Mouse (Mus musculus) forebrain, embryonic 12.5 days (tissue): ENCODE data around the gene Exoc3l2. TPM values are rescaled to one million over a fixed set of nuclear protein-coding genes. Genes with fewer than 3 reads are reported as not detected.

Source experiments
- ATAC-seq: fragments of 200-750 bp; cut with Nextera tagmentation; 2 replicates; pipeline ENCODE4 v1.8.0; 2017; ENCODE audit warnings: moderate TSS enrichment; ENCODE audit not compliant: low FRiP score
- H3K27ac ChIP-seq: fragments of 300-500 bp; sonication (generic); 2 replicates; pipeline ENCODE4 v1.5.1; 2016; ENCODE audit warnings: mild to moderate bottlenecking
- H3K27me3 ChIP-seq: fragments of 300-500 bp; sonication (generic); 2 replicates; pipeline ENCODE4 v1.6.1; 2016; ENCODE audit warnings: mild to moderate bottlenecking
- H3K36me3 ChIP-seq: fragments of 300-500 bp; sonication (generic); replicated peaks from 2 replicates; pipeline ENCODE4 v1.6.1; 2016; ENCODE audit warnings: mild to moderate bottlenecking
- H3K4me1 ChIP-seq: fragments of 300-500 bp; sonication (generic); 2 replicates; pipeline ENCODE4 v1.6.1; 2016
- H3K4me2 ChIP-seq: fragments of 300-500 bp; sonication (generic); 2 replicates; pipeline ENCODE4 v1.6.1; 2016; ENCODE audit warnings: mild to moderate bottlenecking, moderate library complexity
- H3K4me3 ChIP-seq: fragments of 300-500 bp; sonication (generic); replicated peaks from 2 replicates; pipeline ENCODE4 v1.5.1; 2016; ENCODE audit warnings: mild to moderate bottlenecking
- H3K9ac ChIP-seq: fragments of 300-500 bp; sonication (generic); 2 replicates; pipeline ENCODE4 v1.6.1; 2016; ENCODE audit warnings: mild to moderate bottlenecking
- H3K9me3 ChIP-seq: fragments of 300-500 bp; sonication (generic); 2 replicates; pipeline ENCODE4 v1.6.1; 2016
- WGBS: fragments of 180-500 bp; shearing (Covaris S2); methylation state at CpG from one replicate; pipeline ENCODE4 v1.1.7; 2016; 5-methylcytosine and 5-hydroxymethylcytosine counted together
- polyA plus RNA-seq: library from polyadenylated mRNA; unstranded; fragments of >200 nt; fragmentation: Nextera tagmentation; extraction: Ambion mirVana; gene quantifications from 2 replicates; pipeline ENCODE4 v1.2.1, GENCODE M21; 2016

Exoc3l2 gene
- polyA plus RNA-seq, 1 experiment from 2014 or later = 0.51 TPM

DNA sequence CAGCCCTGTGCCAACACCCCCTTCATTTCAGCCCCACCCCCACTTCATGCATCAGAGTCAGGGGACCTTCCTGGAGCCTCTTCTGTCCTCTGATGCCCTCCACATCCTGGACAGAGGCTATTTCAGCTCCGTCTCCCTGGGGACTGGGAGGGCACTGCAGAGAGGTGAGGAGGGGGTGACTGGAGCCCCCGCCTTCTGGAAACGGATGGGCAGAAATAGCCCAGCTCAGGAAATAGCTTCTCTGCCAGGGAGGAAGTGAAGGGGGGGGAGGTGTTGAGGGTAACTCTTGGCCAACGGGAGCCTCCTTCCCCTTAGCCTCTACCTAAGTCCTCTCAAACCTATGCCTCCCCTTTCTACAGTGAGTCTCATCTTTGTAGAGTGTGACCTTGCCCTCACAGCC lies 9.3 kb downstream of the Exoc3l2 start:
- peaks cover 92% of the 10 kb centered on the region for H3K27me3 ChIP-seq
- no peak overlapping the region for H3K4me3 ChIP-seq
- H3K4me2 ChIP-seq = no peak overlapping the region
- H3K27ac ChIP-seq = no peak overlapping the region
- H3K36me3 ChIP-seq = no peaks in the 10 kb centered on the region
- WGBS = 54% methylated on average over 4 of the region's 4 CpGs
- no peaks in the 10 kb centered on the region for H3K9me3 ChIP-seq
- no peak for ATAC-seq
- peaks cover 3% of the 10 kb centered on the region; the same call in 1 of the 2 replicates for H3K4me1 ChIP-seq
- H3K9ac ChIP-seq = no peak overlapping the region

DNA sequence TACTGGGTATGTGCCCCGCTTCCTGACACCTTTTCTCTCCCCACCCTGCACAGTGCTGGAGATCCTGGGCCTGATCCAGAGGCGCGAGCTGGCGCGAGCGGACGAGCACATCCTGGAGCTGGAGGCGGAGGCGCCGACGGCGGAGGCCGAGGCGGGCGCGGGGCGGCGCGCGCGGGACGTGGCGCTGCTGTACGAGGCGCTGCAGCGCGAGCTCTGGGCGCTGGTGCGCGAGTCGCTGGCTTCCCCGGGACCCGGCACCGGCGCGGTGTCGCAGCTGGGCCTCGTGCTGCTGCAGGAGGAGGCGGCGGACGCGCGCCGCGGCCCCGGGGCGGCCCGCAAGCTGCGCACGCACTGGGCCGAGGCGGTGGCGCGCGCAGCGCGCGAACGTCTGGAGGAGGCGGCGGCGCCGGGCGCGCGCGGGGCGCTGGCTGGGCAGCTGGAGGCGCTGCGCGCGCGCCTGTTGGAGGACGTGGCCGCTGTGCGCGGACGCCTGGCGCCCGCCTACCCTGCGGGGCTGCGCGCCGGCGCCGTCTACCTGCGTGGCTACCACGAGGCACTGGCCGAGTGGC lies 10.8 kb downstream of the Exoc3l2 start:
- Histone ChIP-seq H3K4me3 (peak overlapping the region; percentile 53), H3K4me1 (peaks cover 3% of the 10 kb centered on the region; the same call in 1 of the 2 replicates), H3K27ac (0 out of 2 replicates have a peak overlapping the region, but pooled peaks have one; percentile 47), H3K9me3 (no peaks in the 10 kb centered on the region), H3K36me3 (no peaks in the 10 kb centered on the region), H3K9ac (peak overlapping the region; percentile 54), H3K27me3 (peaks cover 93% of the 10 kb centered on the region), H3K4me2 (peak overlapping the region; percentile 70)
- peak; percentile 92 for ATAC-seq
- WGBS = 1% methylated on average over 55 of the region's 89 CpGs

- H3K4me3 ChIP-seq = no peak overlapping the region
- no peak for ATAC-seq
- H3K27me3 ChIP-seq = peaks cover 70% of the 10 kb centered on the region
- no peaks in the 10 kb centered on the region for H3K36me3 ChIP-seq
- no peak overlapping the region for H3K4me2 ChIP-seq
- no peaks in the 10 kb centered on the region for H3K9me3 ChIP-seq
- no peak overlapping the region for H3K27ac ChIP-seq
- no peak overlapping the region for H3K9ac ChIP-seq
- peaks cover 3% of the 10 kb centered on the region; the same call in 1 of the 2 replicates for H3K4me1 ChIP-seq
- whole genome bisulfite sequencing = 79% methylated on average over 2 of the region's 2 CpGs
These were observed 14.0 kb downstream of the Exoc3l2 start for GRCm38 (mm10) chr7:19477084-19477483.

- no peaks in the 10 kb centered on the region for H3K9me3 ChIP-seq
- H3K4me3 ChIP-seq = no peak overlapping the region
- no peak overlapping the region for H3K9ac ChIP-seq
- H3K4me1 ChIP-seq = peaks cover 3% of the 10 kb centered on the region; the same call in 1 of the 2 replicates
- ATAC-seq = no peak
- WGBS = 27% methylated on average over 14 of the region's 14 CpGs
- no peaks in the 10 kb centered on the region for H3K36me3 ChIP-seq
- H3K27me3 ChIP-seq = peaks cover 62% of the 10 kb centered on the region
- H3K4me2 ChIP-seq = no peak overlapping the region
- H3K27ac ChIP-seq = no peak overlapping the region
These were observed 14.7 kb downstream of the Exoc3l2 start for GRCm38 (mm10) chr7:19477624-19478384.

- no peak overlapping the region for H3K4me3 ChIP-seq
- WGBS = 84% methylated on average over 8 of the region's 8 CpGs
- H3K4me1 ChIP-seq = no peaks in the 10 kb centered on the region
- H3K9me3 ChIP-seq = no peaks in the 10 kb centered on the region
- peaks cover 43% of the 10 kb centered on the region for H3K27me3 ChIP-seq
- no peak overlapping the region for H3K4me2 ChIP-seq
- no peak overlapping the region for H3K9ac ChIP-seq
- H3K36me3 ChIP-seq = no peaks in the 10 kb centered on the region
- no peak for ATAC-seq
- no peak overlapping the region for H3K27ac ChIP-seq
These were observed 20.1 kb downstream of the Exoc3l2 start for GRCm38 (mm10) chr7:19483281-19483680.

- no peak for ATAC-seq
- Histone ChIP-seq H3K4me2 (no peak overlapping the region), H3K36me3 (no peaks in the 10 kb centered on the region), H3K4me1 (peaks cover 4% of the 10 kb centered on the region; the same call in 1 of the 2 replicates), H3K4me3 (no peak overlapping the region), H3K27me3 (peaks cover 52% of the 10 kb centered on the region), H3K27ac (no peak overlapping the region), H3K9ac (no peak overlapping the region), H3K9me3 (no peaks in the 10 kb centered on the region)
- WGBS = 100% methylated on average over 1 of the region's 1 CpGs
These were observed 22.4 kb downstream of the Exoc3l2 start for GRCm38 (mm10) chr7:19485488-19485887.

GRCm38 (mm10) chr7:19486549-19486948 lies 23.4 kb downstream of the Exoc3l2 start:
- WGBS = 93% methylated on average over 7 of the region's 7 CpGs

DNA sequence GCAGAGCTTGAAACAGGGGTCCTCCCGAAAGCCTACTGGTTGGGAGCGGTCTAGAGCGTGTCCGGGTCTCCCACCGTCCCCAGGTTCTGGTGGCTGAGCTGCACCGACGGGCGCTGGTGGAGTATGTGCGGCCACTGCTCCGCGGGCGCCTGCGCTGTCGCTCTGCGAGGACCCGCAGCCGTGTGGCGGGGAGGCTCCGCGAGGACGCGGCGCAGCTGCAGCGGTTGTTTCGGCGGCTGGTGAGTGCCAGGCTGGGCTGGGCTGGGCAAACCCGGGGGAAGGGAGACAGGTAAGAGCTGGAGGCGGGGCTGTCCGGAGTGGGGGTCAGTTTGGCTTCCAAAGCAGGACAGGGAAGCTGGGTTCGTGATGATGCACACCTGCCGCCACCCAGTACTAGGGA lies 26.4 kb downstream of the Exoc3l2 start:
- 1% methylated on average over 26 of the region's 31 CpGs for WGBS
- Histone ChIP-seq H3K27ac (no peak overlapping the region), H3K9ac (no peak overlapping the region; the same call in 1 of the 2 replicates), H3K4me1 (peaks cover 9% of the 10 kb centered on the region), H3K4me3 (peak overlapping the region; percentile 25), H3K27me3 (peaks cover 83% of the 10 kb centered on the region), H3K9me3 (no peaks in the 10 kb centered on the region), H3K4me2 (peak overlapping the region; percentile 43), H3K36me3 (no peaks in the 10 kb centered on the region)
- no peak for ATAC-seq

More at GRCm38 (mm10) chr7:19486549-19486948, 23.4 kb downstream of the Exoc3l2 start:
- H3K4me1 ChIP-seq = peaks cover 4% of the 10 kb centered on the region
- H3K27me3 ChIP-seq = peaks cover 63% of the 10 kb centered on the region
- no peak overlapping the region for H3K9ac ChIP-seq
- H3K9me3 ChIP-seq = no peaks in the 10 kb centered on the region
- no peak overlapping the region for H3K27ac ChIP-seq
- H3K36me3 ChIP-seq = no peaks in the 10 kb centered on the region
- H3K4me3 ChIP-seq = no peak overlapping the region
- H3K4me2 ChIP-seq = no peak overlapping the region
- no peak for ATAC-seq

DNA sequence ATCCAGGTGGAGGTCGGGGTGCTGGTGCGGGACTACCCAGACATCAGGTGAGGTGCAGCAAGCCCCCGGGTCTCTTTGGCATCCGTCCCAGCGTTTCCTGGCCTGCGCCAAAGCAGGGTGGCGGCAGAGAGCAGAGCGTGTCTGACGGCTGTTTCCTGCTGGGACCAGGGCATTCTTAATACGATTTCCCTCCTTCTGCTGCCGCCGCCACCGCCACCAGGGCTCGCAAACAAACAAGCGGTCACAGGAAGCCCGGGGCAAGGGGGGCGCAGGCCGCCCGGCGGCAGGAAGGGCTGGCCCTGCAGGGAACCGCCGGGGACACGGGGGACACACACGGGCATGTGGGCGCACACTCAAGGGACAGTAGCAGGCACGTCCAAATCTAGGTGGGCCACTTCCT lies 28.6 kb downstream of the Exoc3l2 start:
- H3K27ac ChIP-seq = no peak overlapping the region
- peaks cover 74% of the 10 kb centered on the region for H3K27me3 ChIP-seq
- ATAC-seq = no peak
- H3K4me2 ChIP-seq = peak overlapping the region; percentile 39
- no peaks in the 10 kb centered on the region for H3K36me3 ChIP-seq
- WGBS = 1% methylated on average over 26 of the region's 26 CpGs
- H3K9ac ChIP-seq = no peak overlapping the region
- peak overlapping the region; percentile 17 for H3K4me3 ChIP-seq
- H3K9me3 ChIP-seq = no peaks in the 10 kb centered on the region
- H3K4me1 ChIP-seq = peaks cover 9% of the 10 kb centered on the region

- no peaks in the 10 kb centered on the region for H3K36me3 ChIP-seq
- H3K4me1 ChIP-seq = peaks cover 5% of the 10 kb centered on the region; the same call in 1 of the 2 replicates
- ATAC-seq = no peak
- 85% methylated on average over 25 of the region's 25 CpGs for whole genome bisulfite sequencing
- no peak overlapping the region for H3K27ac ChIP-seq
- H3K9me3 ChIP-seq = no peaks in the 10 kb centered on the region
- peaks cover 44% of the 10 kb centered on the region for H3K27me3 ChIP-seq
- no peak overlapping the region for H3K9ac ChIP-seq
- no peak overlapping the region for H3K4me2 ChIP-seq
- H3K4me3 ChIP-seq = no peak overlapping the region
These were observed 31.8 kb downstream of the Exoc3l2 start for GRCm38 (mm10) chr7:19494751-19495474.

- ATAC-seq = no peak
- H3K4me2 ChIP-seq = no peak overlapping the region
- no peak overlapping the region for H3K4me3 ChIP-seq
- WGBS = 81% methylated on average over 20 of the region's 20 CpGs
- H3K4me1 ChIP-seq = peaks cover 5% of the 10 kb centered on the region; the same call in 1 of the 2 replicates
- no peaks in the 10 kb centered on the region for H3K9me3 ChIP-seq
- H3K9ac ChIP-seq = no peak overlapping the region
- H3K36me3 ChIP-seq = no peaks in the 10 kb centered on the region
- peaks cover 36% of the 10 kb centered on the region for H3K27me3 ChIP-seq
- H3K27ac ChIP-seq = no peak overlapping the region
These were observed 32.5 kb downstream of the Exoc3l2 start for GRCm38 (mm10) chr7:19495521-19496213.

DNA sequence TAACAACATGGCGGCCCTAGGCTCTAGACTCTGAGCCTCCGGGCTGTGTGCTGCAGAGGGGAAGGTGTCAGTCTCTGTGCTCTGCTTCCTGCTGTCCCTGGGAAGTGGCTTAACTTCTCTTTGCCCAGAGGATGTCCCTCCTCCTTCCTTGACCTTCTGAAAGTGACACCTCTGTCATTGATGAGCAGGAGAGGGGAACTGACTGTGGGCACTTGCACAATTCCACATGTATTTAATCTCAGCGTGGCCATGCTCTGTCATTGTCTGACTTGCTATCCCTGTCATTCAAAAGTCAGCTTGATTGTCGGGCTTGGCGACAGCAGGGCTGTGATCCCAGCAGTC lies 33.1 kb downstream of the Exoc3l2 start:
- H3K9me3 ChIP-seq = no peaks in the 10 kb centered on the region
- no peak overlapping the region for H3K9ac ChIP-seq
- no peak for ATAC-seq
- peaks cover 31% of the 10 kb centered on the region for H3K27me3 ChIP-seq
- WGBS = 67% methylated on average over 5 of the region's 5 CpGs
- H3K4me3 ChIP-seq = no peak overlapping the region
- no peak overlapping the region for H3K4me2 ChIP-seq
- no peak overlapping the region for H3K27ac ChIP-seq
- H3K4me1 ChIP-seq = peaks cover 5% of the 10 kb centered on the region; the same call in 1 of the 2 replicates
- H3K36me3 ChIP-seq = no peaks in the 10 kb centered on the region
